Mouse (Mus musculus) fat pad, adult 2 months (tissue): ENCODE measurements around the gene Runx2.
A peak's percentile ranks its signal among the peaks of the same experiment; 100 is the strongest.

Experiments used
- DNase-seq: peaks from one replicate; pipeline ENCODE4 v3.0.0-alpha.2; 2011; ENCODE audit warnings: low read depth, low spot score; ENCODE audit errors: extremely low read depth

Runx2 gene

GRCm38 (mm10) chr17:44599856-44600255 is 214.7 kb downstream of the Runx2 start:
- no peak for DNase-seq

DNA sequence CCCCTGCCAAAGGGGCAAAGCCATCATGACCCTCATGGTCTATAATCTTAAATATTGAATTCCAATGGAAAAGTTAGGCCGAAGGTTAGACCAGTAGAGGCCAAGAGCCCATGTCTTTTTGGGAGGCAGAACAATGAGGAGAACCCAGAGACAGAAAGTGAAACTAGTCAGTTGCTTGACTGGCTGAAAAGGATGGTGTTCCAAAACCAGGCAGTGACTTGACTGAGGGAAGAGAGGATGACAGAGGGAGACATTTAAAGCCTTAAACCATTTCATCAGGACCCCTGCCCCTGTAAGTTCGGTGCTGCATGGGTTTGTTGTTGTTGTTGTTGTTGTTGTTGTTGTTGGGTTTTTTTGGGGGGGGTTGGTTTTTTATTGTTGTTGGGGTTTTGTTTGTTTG is 215.5 kb downstream of the Runx2 start:
- DNase-seq: no peak

DNA sequence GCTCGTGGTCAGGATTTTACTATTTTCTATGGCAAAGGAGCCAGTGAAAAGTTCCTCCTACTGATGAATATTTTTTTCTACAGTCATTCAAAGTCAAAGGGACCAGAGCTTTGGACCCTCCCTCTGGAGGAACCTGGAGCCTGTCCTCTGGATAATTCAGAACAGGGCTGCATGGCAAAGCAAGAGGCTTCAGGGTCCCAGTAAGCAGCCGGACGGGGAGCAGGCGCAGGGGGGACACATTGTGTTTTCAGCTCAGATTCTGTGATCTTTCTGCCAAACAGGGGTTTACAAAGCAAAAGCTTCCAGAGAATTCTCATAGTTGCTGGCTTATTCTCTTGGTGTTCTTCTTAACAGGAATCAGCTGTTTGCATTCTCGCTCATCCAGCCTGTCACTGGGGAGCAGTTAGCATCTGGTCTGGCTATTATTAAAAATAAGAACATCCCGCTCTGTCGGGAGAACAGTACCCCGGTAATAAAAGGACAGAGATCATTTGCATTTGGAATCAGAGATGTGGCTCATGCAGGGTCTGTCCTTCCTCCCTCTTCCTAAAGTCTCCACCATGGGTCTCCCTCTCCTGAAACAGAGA is 216.6 kb downstream of the Runx2 start:
- no peak for DNase-seq

GRCm38 (mm10) chr17:44592737-44593090 is 221.9 kb downstream of the Runx2 start:
- DNase-seq: no peak

DNA sequence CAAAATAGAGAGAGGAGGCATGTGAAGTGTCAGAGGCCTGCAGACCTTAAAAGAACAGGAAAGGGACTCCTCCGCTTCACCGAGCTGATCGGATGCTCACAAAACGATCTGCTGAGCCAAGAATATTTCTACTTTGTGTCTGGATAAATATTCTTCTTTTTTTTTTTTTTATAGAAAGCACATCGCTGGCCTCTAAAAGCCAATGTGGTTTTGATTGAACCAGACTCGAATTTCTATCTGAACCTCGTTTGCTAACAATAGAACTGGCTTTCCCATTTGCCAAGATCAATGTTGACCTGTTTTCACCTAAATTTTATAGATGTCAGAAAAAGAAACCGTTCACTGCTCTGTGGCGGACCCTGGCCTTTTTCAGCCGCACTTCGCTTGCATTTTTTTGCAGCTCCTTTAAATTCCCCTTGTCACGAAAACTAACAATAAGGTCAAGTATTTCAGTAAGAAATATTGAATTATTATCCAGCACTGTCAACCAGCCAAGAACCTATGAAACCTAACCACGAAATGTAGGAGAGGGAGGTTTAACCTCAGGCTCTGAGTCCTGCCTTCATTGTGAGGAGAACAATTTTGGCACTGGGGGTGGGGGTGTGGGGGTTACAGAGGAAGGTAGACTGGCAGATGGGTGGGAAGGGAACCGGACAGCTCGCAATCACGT is 222.4 kb downstream of the Runx2 start:
- no peak for DNase-seq

DNA sequence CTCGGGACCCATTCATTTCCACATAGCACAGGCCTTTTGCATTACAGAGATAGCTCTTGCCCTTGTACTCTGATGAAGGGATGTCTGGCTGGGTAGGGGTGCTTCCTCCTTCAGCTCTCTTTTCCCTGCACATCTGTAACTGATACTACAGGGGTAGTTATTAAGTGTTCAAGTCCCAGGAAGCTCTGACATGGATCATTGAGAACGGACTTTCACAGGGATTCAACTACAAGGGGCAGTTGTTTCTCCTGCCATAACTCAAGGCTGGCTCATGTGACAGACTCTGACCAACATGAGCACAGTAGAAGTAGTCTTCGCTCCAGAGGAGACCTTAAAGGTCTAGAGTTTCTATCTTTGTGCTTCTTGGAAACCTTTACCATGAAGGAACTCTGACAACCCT is 226.1 kb downstream of the Runx2 start:
- no peak for DNase-seq

- no peak for DNase-seq
Observed at GRCm38 (mm10) chr17:44588020-44588419, 226.6 kb downstream of the Runx2 start.

DNA sequence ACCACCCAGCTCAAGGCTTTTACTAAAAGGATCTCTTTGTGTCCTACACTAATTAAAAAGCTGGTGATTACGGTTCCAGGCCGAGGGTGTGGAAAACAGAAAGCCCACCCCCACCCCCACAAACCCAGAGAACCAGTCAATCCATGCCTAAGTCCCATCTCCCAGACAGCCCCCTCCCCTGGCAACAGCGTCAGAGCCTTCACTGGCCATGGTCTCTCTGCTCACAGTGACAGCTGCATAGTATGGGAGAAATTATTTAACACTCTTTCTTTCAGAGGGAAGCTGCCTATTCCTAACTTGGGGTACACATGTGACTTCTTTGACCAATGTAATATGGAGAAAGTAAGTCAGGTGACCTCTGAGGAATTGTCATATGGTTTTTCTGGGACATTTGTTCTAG is 228.4 kb downstream of the Runx2 start:
- DNase-seq: no peak

- DNase-seq: peak; percentile 74
Observed at GRCm38 (mm10) chr17:44584781-44585180, 229.8 kb downstream of the Runx2 start.

DNA sequence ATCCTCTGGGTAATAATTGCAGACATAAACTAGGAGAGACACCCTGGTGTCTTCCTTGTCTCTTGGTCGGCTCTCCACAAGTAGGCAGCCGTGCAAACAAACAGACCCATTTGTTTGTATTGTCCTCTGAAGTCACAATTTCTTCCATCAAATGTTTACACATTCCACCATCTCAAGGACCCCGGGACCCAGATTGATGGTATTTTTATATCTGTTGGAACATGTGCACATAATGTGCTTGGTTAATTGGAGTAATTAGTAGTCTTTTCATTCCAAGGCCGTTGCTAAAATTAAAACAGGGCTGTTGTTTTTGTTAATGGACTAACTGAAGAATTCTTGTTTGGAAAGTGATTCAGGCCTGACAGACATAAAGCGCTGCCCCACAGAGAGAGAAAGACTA is 236.8 kb downstream of the Runx2 start:
- DNase-seq: no peak

GRCm38 (mm10) chr17:44570899-44571298 is 243.7 kb downstream of the Runx2 start:
- no peak for DNase-seq

DNA sequence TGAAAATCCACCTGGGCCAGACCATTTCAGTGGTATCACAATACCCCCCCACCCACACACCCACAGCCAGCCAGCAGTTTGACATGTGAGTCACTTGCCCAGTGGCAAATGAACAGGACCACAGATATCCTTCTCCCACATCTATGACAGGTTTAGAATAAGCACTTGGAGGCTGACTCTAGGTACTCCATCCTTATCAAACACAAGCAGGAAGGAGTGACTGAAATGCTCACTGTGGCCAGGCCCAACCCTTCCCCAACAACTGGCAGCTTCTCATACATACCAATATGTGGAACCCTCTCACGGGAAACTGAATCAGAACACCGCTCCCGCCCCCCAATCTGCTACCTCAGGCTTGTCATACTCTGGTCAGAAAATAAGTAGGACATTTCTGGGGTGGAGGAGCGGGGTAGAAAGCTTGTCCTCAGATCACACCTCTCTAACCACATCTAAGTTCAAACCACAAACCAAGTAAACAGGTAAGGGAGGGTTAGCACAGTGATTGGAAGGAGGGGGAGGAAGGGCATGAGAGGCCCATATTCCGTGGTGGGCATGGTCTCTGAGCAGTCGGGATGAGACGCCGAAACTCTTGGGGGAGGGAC is 245.5 kb downstream of the Runx2 start:
- no peak for DNase-seq

DNA sequence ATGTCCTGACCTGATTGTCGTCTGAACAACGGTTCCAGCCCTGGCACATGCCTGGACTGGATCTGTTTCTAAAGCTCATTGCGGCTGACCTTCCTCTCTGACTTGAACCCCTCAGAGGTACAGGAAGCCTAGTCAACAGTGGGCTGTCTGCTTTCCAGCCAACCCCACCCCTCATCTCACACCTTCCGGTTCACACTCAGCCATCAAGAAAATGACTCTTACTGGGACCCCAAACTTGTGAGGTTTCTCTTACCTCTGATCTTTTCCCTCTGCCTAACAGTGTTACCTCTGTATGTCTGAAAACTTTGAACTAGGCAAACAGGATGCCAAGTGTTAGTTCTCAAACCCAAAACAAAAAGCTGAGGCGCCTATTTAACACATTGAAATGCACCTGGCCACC is 247.6 kb downstream of the Runx2 start:
- DNase-seq: no peak

DNA sequence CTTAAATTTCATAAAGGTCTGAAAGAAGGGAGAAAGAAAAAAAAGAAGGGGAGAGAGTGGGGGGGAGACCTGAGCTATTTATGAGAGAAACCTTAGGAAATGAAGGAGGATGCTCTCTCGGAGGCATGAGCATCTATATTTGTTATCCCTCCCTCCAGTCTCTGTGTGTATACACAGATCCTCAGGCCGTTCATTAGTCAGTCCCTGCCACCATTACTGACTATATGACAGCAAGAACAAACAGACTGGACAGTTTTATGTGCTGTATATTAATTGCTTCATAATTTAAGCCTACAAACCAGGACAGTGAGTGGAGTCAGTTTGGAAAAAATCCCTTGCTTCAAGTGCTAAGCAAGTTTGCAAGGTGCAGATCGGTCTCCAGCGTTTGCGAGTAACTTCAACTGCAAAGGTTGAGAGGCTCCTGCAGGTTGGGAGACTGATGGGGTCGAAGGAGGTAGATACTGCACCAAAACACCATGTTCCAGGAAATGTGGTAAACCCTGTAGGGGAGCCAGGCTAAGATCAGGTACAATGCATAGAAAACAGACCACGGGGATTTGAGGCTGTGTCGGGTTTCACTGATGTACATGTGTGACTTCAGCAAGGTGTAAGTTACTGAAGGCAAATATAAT is 248.6 kb downstream of the Runx2 start:
- no peak for DNase-seq

DNA sequence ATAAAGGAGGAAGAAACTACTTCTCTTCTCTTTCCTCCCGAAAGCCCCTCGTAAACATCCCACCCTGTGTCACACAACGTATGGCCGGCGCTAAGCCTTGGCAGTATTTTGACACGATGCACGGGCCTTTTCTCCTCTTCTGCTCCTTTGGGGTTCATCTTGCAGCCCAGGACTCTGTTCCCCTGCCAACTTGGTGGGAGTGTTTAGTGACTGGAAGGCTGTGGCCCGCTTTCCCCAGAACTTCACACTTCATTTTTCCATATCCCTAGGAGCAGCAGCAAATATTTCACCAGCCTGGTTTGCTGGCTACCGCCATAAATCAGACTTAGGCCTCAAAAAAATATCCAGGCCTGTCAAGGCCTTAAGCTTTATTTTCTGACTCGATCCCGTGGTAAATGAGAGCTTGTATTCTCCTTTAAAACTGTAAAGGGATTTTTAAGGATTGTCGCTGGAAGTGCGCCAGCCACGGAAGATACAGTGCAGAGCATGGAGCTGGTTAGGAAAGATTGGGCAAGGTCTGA is 249.2 kb downstream of the Runx2 start:
- no peak for DNase-seq

GRCm38 (mm10) chr17:44564611-44565198 is 249.9 kb downstream of the Runx2 start:
- DNase-seq: no peak

DNA sequence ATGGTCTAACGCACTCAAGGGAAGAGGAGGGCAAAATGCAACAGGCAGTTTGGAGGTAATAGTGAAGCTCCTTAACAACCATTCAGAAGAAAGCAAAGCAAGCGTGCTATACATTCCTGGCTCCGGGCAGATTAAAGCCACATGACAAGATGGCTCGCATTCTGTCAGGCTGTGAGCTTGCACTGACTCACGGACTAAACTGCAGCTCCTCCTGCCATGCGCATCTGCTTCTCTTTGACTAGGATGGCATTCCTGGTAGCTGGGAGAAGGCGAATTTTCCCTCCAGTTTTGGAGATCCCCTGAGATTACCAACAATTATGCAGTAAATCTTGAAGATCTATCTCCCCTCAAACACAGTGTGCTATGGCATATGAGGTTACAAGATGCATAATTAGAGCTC is 254.6 kb downstream of the Runx2 start:
- DNase-seq: no peak

DNA sequence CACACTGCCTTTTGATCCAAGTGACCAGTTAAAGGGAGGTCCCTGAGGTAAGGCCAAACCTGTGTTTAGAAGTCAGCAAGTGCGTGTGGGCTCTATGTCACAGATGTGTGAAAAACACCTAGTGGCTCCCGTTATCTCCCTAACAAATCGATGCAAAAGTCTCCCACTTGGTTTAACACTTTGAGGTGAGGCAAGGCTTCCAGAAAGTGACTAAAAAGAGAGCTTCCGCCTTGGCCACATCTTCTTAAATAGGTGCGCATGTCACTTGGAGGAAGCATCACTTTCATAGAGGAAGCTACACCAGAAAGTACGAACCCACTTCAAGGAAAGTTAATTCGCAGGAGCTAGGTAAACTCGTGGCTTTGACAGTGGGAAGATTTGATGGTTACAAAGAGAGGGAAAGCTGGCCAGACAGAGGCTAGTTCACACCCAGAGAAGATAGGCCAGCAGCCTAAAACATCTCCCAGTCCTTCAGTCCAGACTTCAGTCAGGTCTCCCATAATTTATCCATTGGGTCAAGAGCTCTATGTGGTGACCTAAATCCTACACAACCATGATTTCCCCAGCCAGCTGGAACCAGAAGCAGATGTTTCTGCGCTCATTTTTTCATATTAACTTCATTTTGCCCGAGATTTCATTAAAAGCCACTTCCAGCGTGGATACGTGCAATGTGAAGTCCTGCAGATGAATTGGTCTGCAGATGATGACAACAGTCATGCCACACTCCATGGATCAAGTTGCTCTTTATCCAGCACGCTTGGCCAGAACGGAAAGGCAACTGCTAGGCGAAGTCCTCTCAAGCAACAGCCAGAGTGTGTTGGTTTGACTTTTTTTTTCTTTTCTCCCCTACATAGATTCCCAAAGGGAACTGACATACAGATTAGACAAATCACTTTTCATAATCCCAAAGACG is 257.1 kb downstream of the Runx2 start:
- DNase-seq: no peak

DNA sequence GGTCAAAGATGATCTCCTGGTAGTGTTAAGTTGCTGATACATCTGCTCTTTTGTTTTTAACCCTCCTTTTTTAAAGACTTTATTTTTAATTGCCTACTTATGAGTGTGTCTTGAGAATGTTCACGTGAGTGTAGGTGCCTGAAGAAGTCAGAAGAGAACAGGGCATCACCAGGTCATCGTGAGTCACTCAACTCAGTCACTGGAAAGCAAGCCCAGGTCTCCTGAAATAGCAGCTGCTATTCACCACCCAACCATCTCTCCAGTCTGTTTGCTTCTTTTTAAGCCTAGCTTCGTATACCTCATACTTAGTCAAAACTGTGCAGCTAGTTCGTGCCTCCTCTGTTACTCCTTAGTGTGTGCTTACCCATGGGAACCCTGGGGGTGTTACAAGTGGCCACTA is 259.7 kb downstream of the Runx2 start:
- DNase-seq: no peak

DNA sequence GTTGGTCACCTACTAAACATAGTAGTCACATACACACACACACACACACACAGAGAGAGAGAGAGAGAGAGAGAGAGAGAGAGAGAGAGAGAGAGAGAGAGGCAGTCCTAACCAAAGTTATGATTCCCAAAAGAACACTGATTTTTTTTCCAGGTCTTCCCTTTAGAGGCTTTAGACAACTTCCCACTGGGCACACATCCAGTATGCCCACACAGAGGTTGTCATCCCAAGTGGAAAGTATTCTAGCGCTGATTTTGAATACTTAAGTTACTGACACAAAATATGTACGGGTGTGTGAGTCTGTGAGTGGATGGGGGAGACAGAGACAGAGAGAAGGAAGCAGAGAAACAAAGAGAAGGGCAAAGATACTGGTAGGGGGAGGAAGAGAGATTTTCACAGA is 265.0 kb downstream of the Runx2 start:
- no peak for DNase-seq

- DNase-seq: peak; percentile 84
Observed at GRCm38 (mm10) chr17:44547922-44548321, 266.7 kb downstream of the Runx2 start.
